Mouse (Mus musculus) midbrain, embryonic 14.5 days (tissue): ENCODE measurements around the gene Cep170. TPM values are rescaled to one million over a fixed set of nuclear protein-coding genes. Genes with fewer than 3 reads are reported as not detected.

Experiments used
- ATAC-seq: fragments of 200-750 bp; cut with Nextera tagmentation; 2 replicates; pipeline ENCODE4 v1.8.0; 2017; ENCODE audit warnings: moderate number of reproducible peaks, moderate library complexity; ENCODE audit not compliant: low FRiP score, low TSS enrichment
- DNase-seq: peaks from one replicate; pipeline ENCODE4 v3.0.0-alpha.2; 2015
- H3K27ac ChIP-seq: fragments of 300-500 bp; sonication (generic); replicated peaks from 2 replicates; pipeline ENCODE4 v1.5.1; 2014; ENCODE audit warnings: mild to moderate bottlenecking, low read depth, low read length, moderate library complexity
- H3K27me3 ChIP-seq: fragments of 300-500 bp; sonication (generic); 2 replicates; pipeline ENCODE4 v1.6.1; 2014; ENCODE audit warnings: low read length, control low read depth, mixed read lengths; ENCODE audit not compliant: control insufficient read depth, insufficient read depth
- H3K36me3 ChIP-seq: fragments of 300-500 bp; sonication (generic); 2 replicates; pipeline ENCODE4 v1.6.1; 2014; ENCODE audit warnings: low read length, control low read depth; ENCODE audit not compliant: control insufficient read depth, insufficient read depth
- H3K4me1 ChIP-seq: fragments of 300-500 bp; sonication (generic); 2 replicates; pipeline ENCODE4 v1.6.1; 2014; ENCODE audit warnings: mild to moderate bottlenecking, antibody characterized with exemption, low read length, control low read depth; ENCODE audit not compliant: control insufficient read depth, insufficient read depth
- H3K4me2 ChIP-seq: fragments of 300-500 bp; sonication (generic); 2 replicates; pipeline ENCODE4 v1.6.1; 2014; ENCODE audit warnings: mild to moderate bottlenecking, low read length, moderate library complexity
- H3K4me3 ChIP-seq: fragments of 300-500 bp; sonication (generic); replicated peaks from 2 replicates; pipeline ENCODE4 v1.5.1; 2014; ENCODE audit warnings: low read depth, low read length
- H3K9ac ChIP-seq: fragments of 300-500 bp; sonication (generic); replicated peaks from 2 replicates; pipeline ENCODE4 v1.6.1; 2014; ENCODE audit warnings: mild to moderate bottlenecking, low read length, moderate library complexity
- H3K9me3 ChIP-seq: fragments of 300-500 bp; sonication (generic); 2 replicates; pipeline ENCODE4 v1.6.1; 2016; ENCODE audit warnings: low read length, control low read depth, mixed read lengths; ENCODE audit not compliant: control insufficient read depth
- WGBS: fragments of 180-500 bp; shearing (Covaris S2); extraction: QIAGEN DNeasy Blood & Tissue Kit; methylation state at CpG from one replicate; pipeline ENCODE4 v1.1.7; 2014; 5-methylcytosine and 5-hydroxymethylcytosine counted together
- polyA plus RNA-seq: library from polyadenylated mRNA; unstranded; fragments of >200 nt; fragmentation: Nextera tagmentation; extraction: Ambion mirVana; gene quantifications from 2 replicates; pipeline ENCODE4 v1.2.1, GENCODE M21; 2014

Cep170 gene
- polyA plus RNA-seq, 1 experiment from 2014 or later, result 182 TPM

GRCm38 (mm10) chr1:176753861-176754718 is 59.8 kb downstream of the Cep170 start:
- Histone ChIP-seq H3K9me3 (no peaks in the 10 kb centered on the region), H3K4me3 (no peak overlapping the region), H3K4me2 (no peak overlapping the region), H3K27me3 (no peaks in the 10 kb centered on the region), H3K36me3 (peaks cover 47% of the 10 kb centered on the region), H3K4me1 (no peaks in the 10 kb centered on the region), H3K9ac (no peak overlapping the region), H3K27ac (no peak overlapping the region)
- no peak for ATAC-seq
- DNase-seq, result no peak
- 80% methylated on average over 14 of the region's 14 CpGs for WGBS

GRCm38 (mm10) chr1:176749708-176750107 is 64.2 kb downstream of the Cep170 start:
- DNase-seq (no peak), ATAC-seq (no peak)
- H3K4me3 ChIP-seq, result no peak overlapping the region
- no peak overlapping the region for H3K27ac ChIP-seq
- WGBS, result 93% methylated on average over 7 of the region's 7 CpGs
- no peaks in the 10 kb centered on the region for H3K4me1 ChIP-seq
- peaks cover 27% of the 10 kb centered on the region for H3K36me3 ChIP-seq
- no peak overlapping the region for H3K9ac ChIP-seq
- H3K4me2 ChIP-seq, result no peak overlapping the region
- H3K9me3 ChIP-seq, result no peaks in the 10 kb centered on the region
- H3K27me3 ChIP-seq, result no peaks in the 10 kb centered on the region

- no peaks in the 10 kb centered on the region for H3K4me1 ChIP-seq
- H3K9me3 ChIP-seq, result no peaks in the 10 kb centered on the region
- WGBS, result 96% methylated on average over 2 of the region's 2 CpGs
- H3K27ac ChIP-seq, result no peak overlapping the region
- H3K4me2 ChIP-seq, result no peak overlapping the region
- peaks cover 74% of the 10 kb centered on the region for H3K36me3 ChIP-seq
- ATAC-seq (no peak), DNase-seq (no peak)
- no peaks in the 10 kb centered on the region for H3K27me3 ChIP-seq
- H3K9ac ChIP-seq, result no peak overlapping the region
- no peak overlapping the region for H3K4me3 ChIP-seq
These were observed 81.0 kb downstream of the Cep170 start for GRCm38 (mm10) chr1:176732834-176733233.

- ATAC-seq, result no peak
- H3K9ac ChIP-seq, result no peak overlapping the region
- no peak overlapping the region for H3K4me3 ChIP-seq
- H3K4me2 ChIP-seq, result no peak overlapping the region
- H3K4me1 ChIP-seq, result no peaks in the 10 kb centered on the region
- no peak for DNase-seq
- H3K27me3 ChIP-seq, result no peaks in the 10 kb centered on the region
- peaks cover 56% of the 10 kb centered on the region for H3K36me3 ChIP-seq
- 95% methylated on average over 2 of the region's 2 CpGs for WGBS
- H3K9me3 ChIP-seq, result no peaks in the 10 kb centered on the region
- no peak overlapping the region for H3K27ac ChIP-seq
These were observed 83.3 kb downstream of the Cep170 start for GRCm38 (mm10) chr1:176730528-176730927.

GRCm38 (mm10) chr1:176727372-176727771 is 86.5 kb downstream of the Cep170 start:
- peaks cover 33% of the 10 kb centered on the region for H3K36me3 ChIP-seq
- no peak overlapping the region for H3K4me2 ChIP-seq
- DNase-seq, result no peak
- H3K4me3 ChIP-seq, result no peak overlapping the region
- no peak overlapping the region for H3K27ac ChIP-seq
- no peak for ATAC-seq
- 93% methylated on average over 2 of the region's 2 CpGs for WGBS
- no peaks in the 10 kb centered on the region for H3K4me1 ChIP-seq
- H3K27me3 ChIP-seq, result no peaks in the 10 kb centered on the region
- no peaks in the 10 kb centered on the region for H3K9me3 ChIP-seq
- H3K9ac ChIP-seq, result no peak overlapping the region

- no peak overlapping the region for H3K4me3 ChIP-seq
- H3K9me3 ChIP-seq, result no peaks in the 10 kb centered on the region
- DNase-seq (no peak), ATAC-seq (no peak)
- H3K9ac ChIP-seq, result no peak overlapping the region
- H3K27me3 ChIP-seq, result no peaks in the 10 kb centered on the region
- H3K27ac ChIP-seq, result no peak overlapping the region
- H3K36me3 ChIP-seq, result peaks cover 9% of the 10 kb centered on the region; the same call in 1 of the 2 replicates
- no peak overlapping the region for H3K4me2 ChIP-seq
- 94% methylated on average over 20 of the region's 20 CpGs for WGBS
- no peaks in the 10 kb centered on the region for H3K4me1 ChIP-seq
These were observed 89.1 kb downstream of the Cep170 start for GRCm38 (mm10) chr1:176724771-176725170.

GRCm38 (mm10) chr1:176723858-176724713 is 89.8 kb downstream of the Cep170 start:
- no peak overlapping the region for H3K27ac ChIP-seq
- no peaks in the 10 kb centered on the region for H3K9me3 ChIP-seq
- no peak for DNase-seq
- H3K4me2 ChIP-seq, result no peak overlapping the region
- peaks cover 9% of the 10 kb centered on the region; the same call in 1 of the 2 replicates for H3K36me3 ChIP-seq
- WGBS, result 76% methylated on average over 8 of the region's 8 CpGs
- no peaks in the 10 kb centered on the region for H3K27me3 ChIP-seq
- H3K9ac ChIP-seq, result no peak overlapping the region
- no peaks in the 10 kb centered on the region for H3K4me1 ChIP-seq
- H3K4me3 ChIP-seq, result no peak overlapping the region
- ATAC-seq, result no peak

- DNase-seq (peak; percentile 75), ATAC-seq (no peak)
- no peak overlapping the region for H3K4me3 ChIP-seq
- no peaks in the 10 kb centered on the region for H3K9me3 ChIP-seq
- H3K27ac ChIP-seq, result no peak overlapping the region
- WGBS, result 48% methylated on average over 2 of the region's 2 CpGs
- no peak overlapping the region for H3K9ac ChIP-seq
- H3K4me2 ChIP-seq, result no peak overlapping the region
- H3K4me1 ChIP-seq, result no peaks in the 10 kb centered on the region
- H3K36me3 ChIP-seq, result no peaks in the 10 kb centered on the region
- H3K27me3 ChIP-seq, result no peaks in the 10 kb centered on the region
These were observed 101.4 kb downstream of the Cep170 start for GRCm38 (mm10) chr1:176712436-176712835.
